Mouse (Mus musculus): ENCODE data around the gene Clrn3.
"Not testable (repeated sequence)": the region's sequence is repeated elsewhere in the genome, so short reads cannot be mapped to it uniquely, and the experiment has no call there.

The Clrn3 gene

GRCm38 (mm10) chr7:135528515-135528914 lies at the start of gene Clrn3:
TSS of gene Clrn3 (minus strand) at chr7:135528654.
- DNase-seq (ENCODE audit: low spot score) = no peak

- DNase-seq (ENCODE audit: low spot score) = no peak
Measured at GRCm38 (mm10) chr7:135576329-135576728, 47.9 kb upstream of the Clrn3 start.

GRCm38 (mm10) chr7:135575319-135576069 lies 47.0 kb upstream of the Clrn3 start:
- not testable (repeated sequence) for DNase-seq (ENCODE audit: low spot score)

- DNase-seq (ENCODE audit: low spot score) = peak; percentile 62
Measured at GRCm38 (mm10) chr7:135571951-135572559, 43.6 kb upstream of the Clrn3 start.

- no peak for DNase-seq (ENCODE audit: low spot score)
Measured at GRCm38 (mm10) chr7:135571392-135571791, 42.9 kb upstream of the Clrn3 start.

GRCm38 (mm10) chr7:135568550-135568949 lies 40.1 kb upstream of the Clrn3 start:
- DNase-seq (ENCODE audit: low spot score) = no peak

GRCm38 (mm10) chr7:135567582-135567981 lies 39.1 kb upstream of the Clrn3 start:
- DNase-seq (ENCODE audit: low spot score) = no peak

GRCm38 (mm10) chr7:135566013-135566412 lies 37.6 kb upstream of the Clrn3 start:
- no peak for DNase-seq (ENCODE audit: low spot score)

GRCm38 (mm10) chr7:135564022-135564421 lies 35.6 kb upstream of the Clrn3 start:
- no peak for DNase-seq (ENCODE audit: low spot score)

GRCm38 (mm10) chr7:135560280-135560679 lies 31.8 kb upstream of the Clrn3 start:
- DNase-seq (ENCODE audit: low spot score) = no peak

GRCm38 (mm10) chr7:135556663-135557402 lies 28.4 kb upstream of the Clrn3 start:
- DNase-seq (ENCODE audit: low spot score) = no peak

- DNase-seq (ENCODE audit: low spot score) = no peak
Measured at GRCm38 (mm10) chr7:135553550-135553949, 25.1 kb upstream of the Clrn3 start.

- no peak for DNase-seq (ENCODE audit: low spot score)
Measured at GRCm38 (mm10) chr7:135551547-135551946, 23.1 kb upstream of the Clrn3 start.

- no peak for DNase-seq (ENCODE audit: low spot score)
Measured at GRCm38 (mm10) chr7:135548434-135548833, 20.0 kb upstream of the Clrn3 start.

GRCm38 (mm10) chr7:135546530-135546929 lies 18.1 kb upstream of the Clrn3 start:
- no peak for DNase-seq (ENCODE audit: low spot score)

- no peak for DNase-seq (ENCODE audit: low spot score)
Measured at GRCm38 (mm10) chr7:135545957-135546356, 17.5 kb upstream of the Clrn3 start.

GRCm38 (mm10) chr7:135544321-135544720 lies 15.9 kb upstream of the Clrn3 start:
- DNase-seq (ENCODE audit: low spot score) = no peak

GRCm38 (mm10) chr7:135543033-135543432 lies 14.6 kb upstream of the Clrn3 start:
- DNase-seq (ENCODE audit: low spot score) = no peak

GRCm38 (mm10) chr7:135542235-135542634 lies 13.8 kb upstream of the Clrn3 start:
- DNase-seq (ENCODE audit: low spot score) = no peak

- DNase-seq (ENCODE audit: low spot score) = no peak
Measured at GRCm38 (mm10) chr7:135539429-135539828, 11.0 kb upstream of the Clrn3 start.

- no peak for DNase-seq (ENCODE audit: low spot score)
Measured at GRCm38 (mm10) chr7:135537948-135538741, 9.7 kb upstream of the Clrn3 start.

GRCm38 (mm10) chr7:135537341-135537901 lies 9.0 kb upstream of the Clrn3 start, which contains the start of gene Ptpre:
TSS of gene Ptpre (plus strand) at chr7:135537481.
- DNase-seq (ENCODE audit: low spot score) = no peak

Data from MN1 (cell line).